Mouse (Mus musculus): ENCODE data around the gene 4921517D22Rik.

DNA sequence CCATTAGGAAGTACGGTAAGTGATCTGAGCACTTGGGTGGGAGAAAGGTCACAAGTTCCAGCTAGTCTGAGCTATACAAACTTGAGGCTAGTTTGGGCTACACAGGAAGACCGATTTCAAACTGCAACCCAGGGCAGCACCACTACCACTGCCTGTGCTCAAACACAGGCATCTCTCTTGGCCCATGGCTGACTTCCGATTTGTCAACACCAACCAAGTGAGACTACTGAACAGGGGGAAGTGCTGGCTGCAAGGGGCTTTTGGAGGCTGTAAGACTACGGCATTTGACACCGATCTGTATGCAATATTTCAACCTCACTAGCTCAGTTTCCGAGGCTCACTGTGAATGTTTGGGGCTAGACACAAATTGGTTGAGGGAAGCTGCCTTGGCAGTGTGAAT, 46.4 kb downstream of the 4921517D22Rik start:
- TF ChIP-seq CTCF (IDR thresholded peaks at IDR 0.05) (no peak), EP300 (IDR thresholded peaks at IDR 0.05) (no peak)
